Mouse (Mus musculus): ENCODE results near the gene Zfp366.

- TF ChIP-seq CTCF (IDR thresholded peaks at IDR 0.05; ENCODE audit: extremely low read depth, insufficient read length, insufficient replicate concordance, low read depth, low read length): no peak
- no peak for TF ChIP-seq POLR2A (IDR thresholded peaks at IDR 0.05; ENCODE audit: low read depth, low read length)
These were observed 49.3 kb downstream of the Zfp366 start for GRCm38 (mm10) chr13:99233956-99234355.
